In the genomic region with DNA sequence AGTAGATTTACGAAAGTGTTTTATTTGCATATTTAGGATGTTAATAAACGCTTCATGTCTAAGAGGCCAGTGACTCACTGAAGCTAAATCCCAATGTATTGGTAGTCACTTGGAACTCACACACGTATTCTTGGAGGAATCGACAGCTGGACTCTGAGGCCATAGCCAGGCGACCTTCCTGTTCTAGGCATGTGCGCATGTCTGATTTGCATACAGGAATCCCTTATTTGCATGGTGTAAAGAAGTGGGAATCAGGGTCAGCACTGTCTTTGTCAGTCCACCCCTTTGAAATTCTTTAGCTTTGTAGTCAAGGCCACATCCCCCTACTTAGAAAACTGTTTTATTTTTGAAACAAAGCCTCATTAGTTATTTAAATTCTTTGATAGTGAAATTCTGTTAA, we compare ENCODE assay signal across 22 mouse cellular contexts.
DNase-seq lines count a peak whose midpoint lies in the region; ATAC-seq and TF ChIP-seq lines count a peak whose summit lies in the region.
"Had no signal": no experiment of that assay in that cellular context is flagged by ENCODE, and none has a peak within 500 bp of the region (broad histone marks: within the 10 kb centered on the region; RNA-seq: fewer than 3 reads in every experiment).

No protein-coding gene starts in this region.

- peak; percentile 75; the same call in 1 of the 2 replicates for ATAC-seq in midbrain, embryonic 11.5 days (ENCODE audit: low FRiP score)
- no peak for ATAC-seq in midbrain, embryonic 15.5 days (replicated peaks)
- ATAC-seq in midbrain, embryonic 13.5 days, result 0 out of 2 replicates have a peak, but pooled peaks have one; percentile 17
- no peak for ATAC-seq in midbrain, postnatal 0 days (ENCODE audit: low FRiP score)
- ATAC-seq: activated CD4-positive, CD25-positive, alpha-beta regulatory T cell, adult 4 months; forebrain, embryonic 13.5 days; forebrain, embryonic 15.5 days; forebrain, postnatal 0 days; Patski had no signal

- H3K4me1 ChIP-seq in midbrain, embryonic 11.5 days (ENCODE audit: control insufficient read depth, insufficient read depth, low read length), result no peaks in the 10 kb centered on the region
- H3K4me1 ChIP-seq in midbrain, embryonic 15.5 days, result no peaks in the 10 kb centered on the region
- H3K4me1 ChIP-seq in midbrain, embryonic 13.5 days (replicated peaks), result no peaks in the 10 kb centered on the region; the same call in 1 of the 2 replicates
- H3K4me1 ChIP-seq in midbrain, postnatal 0 days (ENCODE audit: insufficient read depth, low read length), result no peaks in the 10 kb centered on the region
- H3K4me1 ChIP-seq in hindbrain, embryonic 10.5 days (replicated peaks), result no peaks in the 10 kb centered on the region
- H3K4me1 ChIP-seq: embryonic facial prominence, embryonic 10.5 days; embryonic facial prominence, embryonic 12.5 days; forebrain, embryonic 13.5 days; forebrain, embryonic 15.5 days had no signal

- no peak for TF ChIP-seq CTCF in midbrain, postnatal 0 days (IDR thresholded peaks at IDR 0.05)
- TF ChIP-seq CTCF in brain, embryonic 14.5 days (IDR thresholded peaks at IDR 0.05; ENCODE audit: borderline replicate concordance, extremely low read depth, insufficient read depth, insufficient read length), result no peak

- WGBS in midbrain, embryonic 11.5 days, result 83% methylated on average over 6 of the region's 6 CpGs
- 61% methylated on average over 6 of the region's 6 CpGs for WGBS in midbrain, embryonic 15.5 days
- 64% methylated on average over 6 of the region's 6 CpGs for WGBS in midbrain, embryonic 13.5 days
- WGBS in midbrain, postnatal 0 days, result 54% methylated on average over 6 of the region's 6 CpGs
- 85% methylated on average over 6 of the region's 6 CpGs for WGBS in hindbrain, embryonic 10.5 days

- no peak for TF ChIP-seq POLR2A in brain, embryonic 14.5 days (IDR thresholded peaks at IDR 0.05; ENCODE audit: borderline replicate concordance, extremely low read depth, insufficient read depth, insufficient read length, poor library complexity, severe bottlenecking)

- H3K27ac ChIP-seq in midbrain, embryonic 11.5 days (ENCODE audit: low read depth, low read length), result no peak overlapping the region
- H3K27ac ChIP-seq in midbrain, embryonic 15.5 days, result no peak overlapping the region
- H3K27ac ChIP-seq in midbrain, embryonic 13.5 days, result no peak overlapping the region
- no peak overlapping the region for H3K27ac ChIP-seq in midbrain, postnatal 0 days (ENCODE audit: low read depth, low read length)
- H3K27ac ChIP-seq in hindbrain, embryonic 10.5 days, result no peak overlapping the region
- H3K27ac ChIP-seq: embryonic facial prominence, embryonic 10.5 days; embryonic facial prominence, embryonic 12.5 days; forebrain, embryonic 13.5 days; forebrain, embryonic 15.5 days had no signal

- no peaks in the 10 kb centered on the region for H3K9me3 ChIP-seq in midbrain, embryonic 11.5 days (ENCODE audit: control insufficient read depth, low read length)
- no peaks in the 10 kb centered on the region for H3K9me3 ChIP-seq in midbrain, embryonic 15.5 days
- H3K9me3 ChIP-seq in midbrain, embryonic 13.5 days, result no peaks in the 10 kb centered on the region
- no peaks in the 10 kb centered on the region for H3K9me3 ChIP-seq in midbrain, postnatal 0 days (ENCODE audit: low read length)
- H3K9me3 ChIP-seq in hindbrain, embryonic 10.5 days, result no peaks in the 10 kb centered on the region
- H3K9me3 ChIP-seq: embryonic facial prominence, embryonic 10.5 days; embryonic facial prominence, embryonic 12.5 days; forebrain, embryonic 13.5 days; forebrain, embryonic 15.5 days had no signal

- no peak overlapping the region for H3K9ac ChIP-seq in midbrain, embryonic 11.5 days (ENCODE audit: low read length)
- H3K9ac ChIP-seq in midbrain, embryonic 15.5 days, result no peak overlapping the region
- H3K9ac ChIP-seq in midbrain, embryonic 13.5 days (replicated peaks), result no peak overlapping the region
- H3K9ac ChIP-seq in midbrain, postnatal 0 days (replicated peaks; ENCODE audit: low read length, poor library complexity, severe bottlenecking), result no peak overlapping the region
- H3K9ac ChIP-seq: embryonic facial prominence, embryonic 12.5 days; forebrain, embryonic 13.5 days; forebrain, embryonic 15.5 days; forebrain, postnatal 0 days had no signal

- H3K36me3 ChIP-seq in midbrain, embryonic 11.5 days (ENCODE audit: control insufficient read depth, insufficient read depth, low read length), result no peaks in the 10 kb centered on the region
- no peaks in the 10 kb centered on the region for H3K36me3 ChIP-seq in midbrain, embryonic 15.5 days (replicated peaks)
- no peaks in the 10 kb centered on the region for H3K36me3 ChIP-seq in midbrain, embryonic 13.5 days
- H3K36me3 ChIP-seq in midbrain, postnatal 0 days (ENCODE audit: insufficient read depth, low read length), result no peaks in the 10 kb centered on the region
- no peaks in the 10 kb centered on the region for H3K36me3 ChIP-seq in hindbrain, embryonic 10.5 days
- H3K36me3 ChIP-seq: embryonic facial prominence, embryonic 10.5 days; embryonic facial prominence, embryonic 12.5 days; forebrain, embryonic 15.5 days; G1E had no signal

- no peak overlapping the region for H3K4me2 ChIP-seq in midbrain, embryonic 11.5 days
- no peak overlapping the region for H3K4me2 ChIP-seq in midbrain, embryonic 15.5 days
- H3K4me2 ChIP-seq in midbrain, embryonic 13.5 days (replicated peaks), result no peak overlapping the region
- no peak overlapping the region for H3K4me2 ChIP-seq in midbrain, postnatal 0 days (ENCODE audit: low read depth, low read length, poor library complexity, severe bottlenecking)
- H3K4me2 ChIP-seq: embryonic facial prominence, embryonic 12.5 days; forebrain, embryonic 13.5 days; forebrain, embryonic 15.5 days had no signal

- no peaks in the 10 kb centered on the region for H3K27me3 ChIP-seq in midbrain, embryonic 11.5 days (ENCODE audit: control insufficient read depth, insufficient read depth, low read length)
- no peaks in the 10 kb centered on the region for H3K27me3 ChIP-seq in midbrain, embryonic 15.5 days (replicated peaks)
- no peaks in the 10 kb centered on the region for H3K27me3 ChIP-seq in midbrain, embryonic 13.5 days
- H3K27me3 ChIP-seq in midbrain, postnatal 0 days (ENCODE audit: insufficient read depth, low read length), result no peaks in the 10 kb centered on the region
- H3K27me3 ChIP-seq in hindbrain, embryonic 10.5 days (ENCODE audit: insufficient read depth, poor library complexity, severe bottlenecking), result no peaks in the 10 kb centered on the region
- H3K27me3 ChIP-seq: embryonic facial prominence, embryonic 12.5 days; forebrain, embryonic 13.5 days; forebrain, embryonic 15.5 days; Patski had no signal

- no peak for DNase-seq in midbrain, embryonic 11.5 days (ENCODE audit: low spot score, missing footprints)
- no peak for DNase-seq in midbrain, postnatal 0 days (ENCODE audit: low spot score)
- DNase-seq in brain, embryonic 14.5 days (ENCODE audit: low read depth), result peak; percentile 5
- DNase-seq in hindbrain, embryonic 10.5 days (ENCODE audit: low spot score), result no peak
- DNase-seq: adrenal gland, adult 8-10 months; adrenal gland, postnatal 14 days; adrenal gland, postnatal 36 days; cerebellum, adult 11 months; cerebellum, adult 18-20 months; cerebellum, adult 8-10 months; cerebellum, adult 9-11 months; cerebellum, postnatal 14 days; forebrain, postnatal 0 days had no signal

- H3K4me3 ChIP-seq in midbrain, embryonic 11.5 days (ENCODE audit: low read depth, low read length), result no peak overlapping the region
- no peak overlapping the region for H3K4me3 ChIP-seq in midbrain, embryonic 15.5 days
- no peak overlapping the region for H3K4me3 ChIP-seq in midbrain, embryonic 13.5 days (replicated peaks)
- H3K4me3 ChIP-seq in midbrain, postnatal 0 days (ENCODE audit: low read depth, low read length), result no peak overlapping the region
- no peak overlapping the region for H3K4me3 ChIP-seq in hindbrain, embryonic 10.5 days
- H3K4me3 ChIP-seq: embryonic facial prominence, embryonic 10.5 days; embryonic facial prominence, embryonic 12.5 days; forebrain, embryonic 13.5 days; forebrain, embryonic 15.5 days had no signal

Comparison
In these comparisons a context has a peak if more than half of its experiments do, and no peak if none do; other contexts are left out.
1. ATAC-seq: peak in midbrain, embryonic 11.5 days (single experiment) and midbrain, embryonic 13.5 days (single experiment); none in midbrain, embryonic 15.5 days (single experiment) and midbrain, postnatal 0 days (single experiment).